24 mouse cellular contexts compared by ENCODE assay signal in genomic region chr5:119656354-119656753, GRCm38 (mm10). TPM values are rescaled to one million over a fixed set of nuclear protein-coding genes. Genes with fewer than 3 reads are reported as not detected.
A peak's percentile ranks its signal among the peaks of the same experiment; 100 is the strongest.
DNase-seq lines count a peak whose midpoint lies in the region; ATAC-seq lines count a peak whose summit lies in the region.
"Had no signal": no experiment of that assay in that cellular context is flagged by ENCODE, and none has a peak within 500 bp of the region (broad histone marks: within the 10 kb centered on the region; RNA-seq: fewer than 3 reads in every experiment).

No protein-coding gene starts in this region.

- no peak for ATAC-seq in heart, embryonic 13.5 days (ENCODE audit: extremely low read depth, insufficient number of reproducible peaks, low FRiP score, low TSS enrichment)
- no peak for ATAC-seq in heart, embryonic 11.5 days (replicated peaks; ENCODE audit: insufficient number of reproducible peaks, low FRiP score, low TSS enrichment)
- ATAC-seq in lung, embryonic 15.5 days (ENCODE audit: borderline replicate concordance, extremely low read depth, low FRiP score, low TSS enrichment): peak; percentile 24; the same call in 1 of the 2 replicates
- ATAC-seq in midbrain, embryonic 11.5 days (ENCODE audit: low FRiP score): no peak
- ATAC-seq in embryonic facial prominence, embryonic 13.5 days (ENCODE audit: insufficient number of reproducible peaks, insufficient read depth, low FRiP score, low TSS enrichment, low read depth): no peak
- ATAC-seq: activated CD4-positive, CD25-positive, alpha-beta regulatory T cell, adult 4 months; forebrain, embryonic 14.5 days; forebrain, postnatal 0 days; hindbrain, embryonic 16.5 days had no signal

- no peak overlapping the region for H3K27ac ChIP-seq in heart, embryonic 13.5 days (replicated peaks)
- no peak overlapping the region for H3K27ac ChIP-seq in heart, embryonic 11.5 days (ENCODE audit: low read depth, low read length)
- H3K27ac ChIP-seq in lung, embryonic 15.5 days: no peak overlapping the region
- no peak overlapping the region for H3K27ac ChIP-seq in midbrain, embryonic 11.5 days (ENCODE audit: low read depth, low read length)
- no peak overlapping the region for H3K27ac ChIP-seq in midbrain, embryonic 10.5 days (replicated peaks)
- no peak overlapping the region for H3K27ac ChIP-seq in embryonic facial prominence, embryonic 13.5 days
- H3K27ac ChIP-seq: embryonic facial prominence, embryonic 15.5 days; gastrocnemius, adult 2 months; hindbrain, embryonic 12.5 days had no signal

- H3K4me2 ChIP-seq in heart, embryonic 13.5 days: no peak overlapping the region
- H3K4me2 ChIP-seq in heart, embryonic 11.5 days: no peak overlapping the region
- peak overlapping the region; percentile 31 for H3K4me2 ChIP-seq in lung, embryonic 15.5 days
- H3K4me2 ChIP-seq in midbrain, embryonic 11.5 days: no peak overlapping the region
- H3K4me2 ChIP-seq in embryonic facial prominence, embryonic 13.5 days: 0 out of 2 replicates have a peak overlapping the region, but pooled peaks have one; percentile 26
- H3K4me2 ChIP-seq: hindbrain, embryonic 12.5 days had no signal

- 0 out of 2 replicates have a peak overlapping the region, but pooled peaks have one; percentile 3 for H3K4me3 ChIP-seq in heart, embryonic 13.5 days
- H3K4me3 ChIP-seq in heart, embryonic 11.5 days (ENCODE audit: low read depth, low read length): no peak overlapping the region
- H3K4me3 ChIP-seq in lung, embryonic 15.5 days: no peak overlapping the region
- no peak overlapping the region for H3K4me3 ChIP-seq in midbrain, embryonic 11.5 days (ENCODE audit: low read depth, low read length)
- H3K4me3 ChIP-seq in midbrain, embryonic 10.5 days: no peak overlapping the region
- H3K4me3 ChIP-seq in embryonic facial prominence, embryonic 13.5 days: no peak overlapping the region
- H3K4me3 ChIP-seq: embryonic facial prominence, embryonic 15.5 days; gastrocnemius, adult 2 months; hindbrain, embryonic 12.5 days had no signal

- H3K9me3 ChIP-seq in heart, embryonic 13.5 days: no peaks in the 10 kb centered on the region
- H3K9me3 ChIP-seq in heart, embryonic 11.5 days (replicated peaks; ENCODE audit: control insufficient read depth, low read length): no peaks in the 10 kb centered on the region
- H3K9me3 ChIP-seq in lung, embryonic 15.5 days: no peaks in the 10 kb centered on the region
- H3K9me3 ChIP-seq in midbrain, embryonic 11.5 days (ENCODE audit: control insufficient read depth, low read length): no peaks in the 10 kb centered on the region
- no peaks in the 10 kb centered on the region for H3K9me3 ChIP-seq in midbrain, embryonic 10.5 days (replicated peaks)
- no peaks in the 10 kb centered on the region for H3K9me3 ChIP-seq in embryonic facial prominence, embryonic 13.5 days
- H3K9me3 ChIP-seq: embryonic facial prominence, embryonic 15.5 days had no signal

- no peak for DNase-seq in lung, postnatal 36 days
- DNase-seq in midbrain, embryonic 11.5 days (ENCODE audit: low spot score, missing footprints): peak; percentile 88
- no peak for DNase-seq in midbrain, embryonic 10.5 days (ENCODE audit: low spot score)
- DNase-seq in gastrocnemius, postnatal 14 days: no peak
- DNase-seq: adrenal gland, adult 8-10 months; adrenal gland, postnatal 25 days; cerebellum, adult 11-12 months; cerebellum, adult 8-10 months; cerebellum, postnatal 36 days; embryo, embryonic 11 days; forebrain, postnatal 0 days; gastrocnemius, adult 2 months; gastrocnemius, postnatal 25 days; heart, adult 18-20 months had no signal

- no peaks in the 10 kb centered on the region for H3K36me3 ChIP-seq in heart, embryonic 13.5 days
- no peaks in the 10 kb centered on the region for H3K36me3 ChIP-seq in heart, embryonic 11.5 days (ENCODE audit: control insufficient read depth, insufficient read depth, low read length)
- no peaks in the 10 kb centered on the region for H3K36me3 ChIP-seq in lung, embryonic 15.5 days
- H3K36me3 ChIP-seq in midbrain, embryonic 11.5 days (ENCODE audit: control insufficient read depth, insufficient read depth, low read length): no peaks in the 10 kb centered on the region
- H3K36me3 ChIP-seq in midbrain, embryonic 10.5 days: no peaks in the 10 kb centered on the region
- H3K36me3 ChIP-seq in embryonic facial prominence, embryonic 13.5 days: 0 out of 2 replicates have a peak, but pooled peaks cover 8% of the 10 kb centered on the region
- H3K36me3 ChIP-seq: embryonic facial prominence, embryonic 15.5 days; hindbrain, embryonic 12.5 days had no signal

- no peak overlapping the region for H3K9ac ChIP-seq in heart, embryonic 13.5 days
- no peak overlapping the region for H3K9ac ChIP-seq in heart, embryonic 11.5 days (ENCODE audit: low read depth, low read length)
- H3K9ac ChIP-seq in lung, embryonic 15.5 days: no peak overlapping the region
- H3K9ac ChIP-seq in midbrain, embryonic 11.5 days (ENCODE audit: low read length): no peak overlapping the region
- H3K9ac ChIP-seq in embryonic facial prominence, embryonic 13.5 days: no peak overlapping the region
- H3K9ac ChIP-seq: embryonic facial prominence, embryonic 15.5 days; forebrain, postnatal 0 days; hindbrain, embryonic 12.5 days had no signal

- peaks cover 17% of the 10 kb centered on the region for H3K4me1 ChIP-seq in heart, embryonic 13.5 days
- peaks cover 2% of the 10 kb centered on the region for H3K4me1 ChIP-seq in heart, embryonic 11.5 days (ENCODE audit: control insufficient read depth, insufficient read depth, low read length)
- H3K4me1 ChIP-seq in lung, embryonic 15.5 days: peaks cover 19% of the 10 kb centered on the region
- H3K4me1 ChIP-seq in midbrain, embryonic 11.5 days (ENCODE audit: control insufficient read depth, insufficient read depth, low read length): no peaks in the 10 kb centered on the region
- H3K4me1 ChIP-seq in midbrain, embryonic 10.5 days: peaks cover 9% of the 10 kb centered on the region
- peaks cover 26% of the 10 kb centered on the region for H3K4me1 ChIP-seq in embryonic facial prominence, embryonic 13.5 days

- intact Hi-C loops in gastrocnemius, postnatal 14 days (cut with DNase I; ENCODE audit: low total_unique reads): no loop called here

- 17% methylated on average over 7 of the region's 7 CpGs for WGBS in heart, embryonic 13.5 days
- WGBS in heart, embryonic 11.5 days (ENCODE audit: insufficient replicate concordance): 8% methylated on average over 7 of the region's 7 CpGs
- WGBS in lung, embryonic 15.5 days: 39% methylated on average over 7 of the region's 7 CpGs
- 5% methylated on average over 7 of the region's 7 CpGs for WGBS in midbrain, embryonic 11.5 days
- WGBS in midbrain, embryonic 10.5 days: 4% methylated on average over 7 of the region's 7 CpGs
- 28% methylated on average over 7 of the region's 7 CpGs for WGBS in embryonic facial prominence, embryonic 13.5 days

- peaks cover 98% of the 10 kb centered on the region for H3K27me3 ChIP-seq in heart, embryonic 13.5 days (replicated peaks)
- H3K27me3 ChIP-seq in heart, embryonic 11.5 days (ENCODE audit: control insufficient read depth, insufficient read depth, low read length): peaks cover 90% of the 10 kb centered on the region
- H3K27me3 ChIP-seq in lung, embryonic 15.5 days: peaks cover 67% of the 10 kb centered on the region
- H3K27me3 ChIP-seq in midbrain, embryonic 11.5 days (ENCODE audit: control insufficient read depth, insufficient read depth, low read length): peaks cover 77% of the 10 kb centered on the region
- peaks cover 100% of the 10 kb centered on the region for H3K27me3 ChIP-seq in midbrain, embryonic 10.5 days (ENCODE audit: low read depth, poor library complexity, severe bottlenecking)
- peaks cover 68% of the 10 kb centered on the region for H3K27me3 ChIP-seq in embryonic facial prominence, embryonic 13.5 days

RNA-seq across cellular contexts. Expression of gene Tbx3, which starts 14.1 kb away (rescaled TPM):
- 9.4 and 12.8 TPM in 2 replicates for polyA plus RNA-seq in heart, embryonic 13.5 days (2015; fragmentation: Nextera tagmentation; extraction: Ambion mirVana)
- 12.8 and 14.5 TPM in 2 replicates for polyA plus RNA-seq in heart, embryonic 11.5 days (2014; fragmentation: Nextera tagmentation; extraction: Ambion mirVana)
- polyA plus RNA-seq in lung, embryonic 15.5 days (2015; fragmentation: Nextera tagmentation; extraction: Ambion mirVana): 59.7 and 63.9 TPM in 2 replicates
- polyA plus RNA-seq in midbrain, embryonic 11.5 days (2014; fragmentation: Nextera tagmentation; extraction: Ambion mirVana): 1.3 and 1.4 TPM in 2 replicates
- 3.9 and 7.2 TPM in 2 replicates for polyA plus RNA-seq in midbrain, embryonic 10.5 days (2016; fragmentation: Nextera tagmentation; extraction: Ambion mirVana)
- polyA plus RNA-seq in embryonic facial prominence, embryonic 13.5 days (2015; fragmentation: Nextera tagmentation; extraction: Ambion mirVana): 63.4 and 67.0 TPM in 2 replicates
- total RNA-seq in gastrocnemius, postnatal 14 days (2021): 1 to 10 TPM; 6.5 to 9.4 TPM
- total RNA-seq: hematopoietic stem cell, adult 5-6 weeks had no signal
- polyA plus RNA-seq: activated CD4-positive, CD25-positive, alpha-beta regulatory T cell, adult 4 months had no signal

Comparison
In these comparisons a context has a peak if more than half of its experiments do, and no peak if none do; other contexts are left out.
1. H3K4me2 ChIP-seq: peak in lung, embryonic 15.5 days (single experiment) and embryonic facial prominence, embryonic 13.5 days (single experiment); none in heart, embryonic 13.5 days (single experiment), heart, embryonic 11.5 days (single experiment) and midbrain, embryonic 11.5 days (single experiment).